Mouse (Mus musculus) embryonic facial prominence, embryonic 12.5 days (tissue): ENCODE measurements around the gene Gcc2. TPM values are rescaled to one million over a fixed set of nuclear protein-coding genes. Genes with fewer than 3 reads are reported as not detected.

Experiments
- polyA plus RNA-seq: library from polyadenylated mRNA; unstranded; fragments of >200 nt; fragmentation: Nextera tagmentation; extraction: Ambion mirVana; gene quantifications from 2 replicates; pipeline ENCODE4 v1.2.1, GENCODE M21; 2016

Gene Gcc2
- polyA plus RNA-seq, 1 experiment from 2014 or later: 64.5 TPM

Other genes with a start within 250 kb of the Gcc2 start
- not detected in 2 replicates for gene AW822073, start 30.6 kb upstream of the Gcc2 start, polyA plus RNA-seq
- gene Duxf3, start 22.8 kb upstream of the Gcc2 start, polyA plus RNA-seq: not detected in 2 replicates
- gene Gm4981, start 18.8 kb upstream of the Gcc2 start, polyA plus RNA-seq: not detected in 2 replicates
- gene Lims1, start 68.0 kb downstream of the Gcc2 start, polyA plus RNA-seq: 120 and 126 TPM in 2 replicates
- 26.8 and 28.6 TPM in 2 replicates for gene Ranbp2, start 191.4 kb downstream of the Gcc2 start, polyA plus RNA-seq
- 14.1 and 15.3 TPM in 2 replicates for gene Ccdc138, start 242.5 kb downstream of the Gcc2 start, polyA plus RNA-seq